Mouse (Mus musculus) limb, embryonic 12.5 days (tissue): ENCODE data around the gene Rab42. TPM values are rescaled to one million over a fixed set of nuclear protein-coding genes. Genes with fewer than 3 reads are reported as not detected.

Experiments used
- ATAC-seq: fragments of 200-750 bp; cut with Nextera tagmentation; 2 replicates; pipeline ENCODE4 v1.8.0; 2017; ENCODE audit warnings: low read depth, moderate TSS enrichment; ENCODE audit not compliant: insufficient number of reproducible peaks, insufficient read depth, low FRiP score, low TSS enrichment
- H3K27ac ChIP-seq: fragments of 300-500 bp; sonication (generic); 2 replicates; pipeline ENCODE4 v1.5.1; 2016; ENCODE audit warnings: mild to moderate bottlenecking, moderate library complexity
- H3K27me3 ChIP-seq: fragments of 300-500 bp; sonication (generic); 2 replicates; pipeline ENCODE4 v1.6.1; 2016; ENCODE audit warnings: mild to moderate bottlenecking, moderate library complexity
- H3K36me3 ChIP-seq: fragments of 300-500 bp; sonication (generic); 2 replicates; pipeline ENCODE4 v1.6.1; 2016; ENCODE audit warnings: mild to moderate bottlenecking, moderate library complexity
- H3K4me1 ChIP-seq: fragments of 300-500 bp; sonication (generic); replicated peaks from 2 replicates; pipeline ENCODE4 v1.6.1; 2016
- H3K4me2 ChIP-seq: fragments of 300-500 bp; sonication (generic); 2 replicates; pipeline ENCODE4 v1.6.1; 2016; ENCODE audit warnings: mild to moderate bottlenecking, moderate library complexity
- H3K4me3 ChIP-seq: fragments of 300-500 bp; sonication (generic); replicated peaks from 2 replicates; pipeline ENCODE4 v1.5.1; 2016; ENCODE audit warnings: mild to moderate bottlenecking
- H3K9ac ChIP-seq: fragments of 300-500 bp; sonication (generic); replicated peaks from 2 replicates; pipeline ENCODE4 v1.6.1; 2016; ENCODE audit warnings: mild to moderate bottlenecking, moderate library complexity
- H3K9me3 ChIP-seq: fragments of 300-500 bp; sonication (generic); 2 replicates; pipeline ENCODE4 v1.6.1; 2016; ENCODE audit warnings: mild to moderate bottlenecking, moderate library complexity
- WGBS: fragments of 180-500 bp; shearing (Covaris S2); methylation state at CpG from one replicate; pipeline ENCODE4 v1.1.7; 2016; 5-methylcytosine and 5-hydroxymethylcytosine counted together
- polyA plus RNA-seq: library from polyadenylated mRNA; unstranded; fragments of >200 nt; fragmentation: Nextera tagmentation; extraction: Ambion mirVana; gene quantifications from 2 replicates; pipeline ENCODE4 v1.2.1, GENCODE M21; 2016

Rab42 gene
- polyA plus RNA-seq, 1 experiment from 2014 or later, result 1.5 TPM

DNA sequence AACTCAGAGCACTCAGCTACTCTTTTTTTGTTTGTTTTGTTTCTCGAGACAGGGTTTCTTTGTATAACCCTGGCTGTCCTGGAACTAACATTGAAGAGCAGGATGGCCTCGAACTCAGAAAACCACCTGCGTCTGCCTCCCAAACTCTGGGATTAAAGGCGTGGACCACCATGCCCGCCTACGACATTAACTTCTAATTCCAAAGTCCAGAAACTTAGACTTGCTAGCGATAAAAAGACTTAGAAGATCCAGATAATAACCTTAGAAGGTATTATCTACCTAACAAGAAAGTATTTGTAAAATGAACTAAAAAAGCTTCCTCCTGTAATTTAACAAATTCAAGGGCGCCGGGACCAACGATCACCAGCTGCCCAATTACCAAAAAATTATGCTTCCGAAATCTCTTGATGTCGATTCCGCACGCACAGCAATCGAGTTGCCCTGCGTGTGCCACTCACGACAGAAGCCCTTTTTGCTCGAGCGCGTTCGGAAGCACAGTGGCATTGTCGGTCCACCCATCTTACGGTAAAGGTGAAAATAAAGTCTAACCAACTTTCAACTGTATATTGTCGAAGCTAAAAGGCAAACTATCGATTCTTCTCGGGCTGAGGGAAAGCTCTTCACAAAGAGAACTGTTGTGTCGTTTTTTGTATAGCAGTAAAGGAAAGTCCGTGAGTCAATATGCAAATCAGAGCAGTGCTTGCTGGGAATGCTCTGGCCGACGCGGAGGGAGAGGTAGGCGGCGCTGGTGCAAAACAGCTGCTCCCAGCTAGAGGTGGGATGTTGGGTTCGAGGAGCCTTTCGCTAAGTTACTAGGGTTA, 33.2 kb downstream of the Rab42 start:
- Histone ChIP-seq H3K27me3 (no peaks in the 10 kb centered on the region), H3K36me3 (no peaks in the 10 kb centered on the region), H3K4me1 (peaks cover 5% of the 10 kb centered on the region), H3K4me2 (peak overlapping the region; percentile 47), H3K9ac (peak overlapping the region; percentile 50; the same call in 1 of the 2 replicates), H3K27ac (peak overlapping the region; percentile 94), H3K9me3 (no peaks in the 10 kb centered on the region), H3K4me3 (peak overlapping the region; percentile 17; the same call in 1 of the 2 replicates)
- under 1% methylated on average over 35 of the region's 35 CpGs for WGBS
- ATAC-seq, result peak; percentile 77

DNA sequence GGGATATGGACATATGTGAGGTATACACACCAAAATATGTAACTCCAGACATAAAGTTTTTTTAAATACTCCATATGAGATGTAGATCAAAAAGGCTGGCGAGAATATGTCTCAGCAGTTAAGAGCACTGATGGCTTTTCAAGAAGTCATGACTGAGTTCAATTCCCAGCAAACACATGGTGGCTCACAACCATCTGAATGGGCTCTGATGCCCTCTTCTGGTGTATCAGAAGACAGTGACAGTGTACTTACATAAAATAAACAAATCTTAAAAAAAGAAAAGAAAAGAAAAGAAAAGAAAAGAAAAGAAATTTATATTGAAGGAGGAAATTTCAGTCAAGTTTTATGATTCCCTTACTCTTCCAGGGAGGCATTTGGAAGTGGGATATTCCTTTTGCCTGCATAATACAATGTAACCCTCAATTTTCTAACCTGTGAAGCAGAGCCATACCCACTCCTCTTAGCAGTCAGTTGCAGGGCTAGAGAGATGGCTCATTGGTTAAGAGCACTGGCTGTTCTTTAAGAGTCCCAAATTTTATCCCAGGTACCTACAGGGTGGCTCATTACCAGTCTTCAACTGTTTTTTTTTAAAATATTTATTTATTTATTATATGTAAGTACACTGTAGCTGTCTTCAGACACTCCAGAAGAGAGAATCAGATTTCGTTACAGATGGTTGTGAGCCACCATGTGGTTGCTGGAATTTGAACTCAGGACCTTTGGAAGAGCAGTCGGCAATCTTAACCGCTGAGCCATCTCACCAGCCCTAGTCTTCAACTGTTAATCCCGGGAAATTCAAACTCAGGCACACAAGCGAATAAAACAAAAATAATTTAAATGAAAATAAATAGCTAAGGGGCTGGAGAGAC, 34.1 kb downstream of the Rab42 start:
- Histone ChIP-seq H3K9ac (no peak overlapping the region), H3K27me3 (no peaks in the 10 kb centered on the region), H3K9me3 (no peaks in the 10 kb centered on the region), H3K4me1 (peaks cover 5% of the 10 kb centered on the region), H3K4me2 (no peak overlapping the region), H3K27ac (0 out of 2 replicates have a peak overlapping the region, but pooled peaks have one; percentile 41), H3K36me3 (no peaks in the 10 kb centered on the region), H3K4me3 (no peak overlapping the region)
- ATAC-seq, result no peak; the same call in 1 of the 2 replicates
- WGBS, result 10% methylated on average over 6 of the region's 6 CpGs

DNA sequence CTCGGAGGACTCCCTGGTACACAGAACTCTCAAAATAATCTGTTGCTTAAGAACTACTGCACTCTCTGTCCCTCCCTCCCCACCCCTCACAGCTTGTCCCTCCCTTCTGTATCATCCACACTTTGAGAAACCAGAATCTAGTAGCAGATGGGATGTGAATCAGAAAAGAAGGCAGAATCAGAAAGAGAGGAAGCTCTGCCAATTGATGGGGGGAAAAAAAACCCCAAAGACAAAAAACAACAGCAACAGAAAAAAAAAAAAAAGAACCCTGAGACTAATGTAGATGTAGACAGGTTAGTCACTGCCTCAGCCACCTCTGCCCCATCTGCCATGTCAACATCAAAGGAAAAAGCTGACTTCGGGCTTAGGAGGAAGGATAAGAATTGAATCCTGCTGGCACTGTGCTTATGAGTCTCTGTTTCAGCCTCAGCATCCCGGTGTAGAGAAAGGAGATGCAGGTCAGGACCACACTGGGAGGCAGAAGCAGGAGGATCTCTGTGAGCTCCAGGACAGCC, 36.3 kb downstream of the Rab42 start:
- Histone ChIP-seq H3K9me3 (no peaks in the 10 kb centered on the region), H3K4me1 (no peaks in the 10 kb centered on the region), H3K27ac (no peak overlapping the region), H3K36me3 (no peaks in the 10 kb centered on the region), H3K27me3 (no peaks in the 10 kb centered on the region), H3K9ac (no peak overlapping the region), H3K4me3 (no peak overlapping the region), H3K4me2 (no peak overlapping the region)
- 85% methylated on average over 3 of the region's 3 CpGs for WGBS
- no peak for ATAC-seq

DNA sequence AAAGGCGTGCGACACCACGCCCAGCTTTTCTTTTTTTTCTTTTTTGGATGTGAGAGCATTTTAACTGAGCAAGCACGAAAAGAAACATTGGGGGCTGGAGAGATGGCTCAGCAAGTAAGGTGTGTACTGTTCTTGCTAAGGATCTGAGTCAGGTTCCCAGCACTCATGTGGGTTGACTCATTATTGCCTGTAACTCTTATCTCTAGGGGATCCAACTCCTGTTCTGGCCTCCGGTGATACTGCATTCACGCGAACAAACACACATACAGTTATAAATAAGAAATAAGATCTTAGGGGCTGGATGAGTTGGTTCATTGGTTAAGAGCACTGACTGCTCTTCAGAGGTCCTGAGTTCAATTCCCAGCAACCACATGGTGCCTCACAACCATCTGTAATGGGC, 39.9 kb downstream of the Rab42 start:
- Histone ChIP-seq H3K9me3 (no peaks in the 10 kb centered on the region), H3K4me3 (no peak overlapping the region)
- ATAC-seq, result no peak

DNA sequence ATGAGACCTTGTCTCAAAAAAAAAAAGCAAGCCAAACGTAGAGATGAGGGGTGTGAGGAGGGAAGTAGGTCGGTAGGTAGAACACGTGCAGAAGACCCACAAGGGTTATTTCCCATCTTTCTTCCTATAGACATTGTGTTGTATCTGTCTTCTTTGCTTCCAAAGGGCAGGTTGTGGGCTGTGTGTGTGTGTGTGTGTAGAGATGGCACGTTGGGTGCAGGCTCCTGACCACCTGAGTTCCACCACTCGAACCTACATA, 40.9 kb downstream of the Rab42 start:
- Histone ChIP-seq H3K36me3 (no peaks in the 10 kb centered on the region), H3K27me3 (no peaks in the 10 kb centered on the region), H3K9ac (no peak overlapping the region), H3K4me2 (no peak overlapping the region), H3K4me3 (no peak overlapping the region), H3K9me3 (no peaks in the 10 kb centered on the region), H3K27ac (no peak overlapping the region; the same call in 1 of the 2 replicates), H3K4me1 (peaks cover 14% of the 10 kb centered on the region)
- no peak for ATAC-seq
- WGBS, result 79% methylated on average over 5 of the region's 5 CpGs

More for the DNA sequence above, 39.9 kb downstream of the Rab42 start:
- Histone ChIP-seq H3K36me3 (no peaks in the 10 kb centered on the region), H3K4me1 (peaks cover 14% of the 10 kb centered on the region), H3K27me3 (no peaks in the 10 kb centered on the region), H3K27ac (no peak overlapping the region), H3K4me2 (no peak overlapping the region), H3K9ac (no peak overlapping the region)
- WGBS, result 96% methylated on average over 7 of the region's 7 CpGs

DNA sequence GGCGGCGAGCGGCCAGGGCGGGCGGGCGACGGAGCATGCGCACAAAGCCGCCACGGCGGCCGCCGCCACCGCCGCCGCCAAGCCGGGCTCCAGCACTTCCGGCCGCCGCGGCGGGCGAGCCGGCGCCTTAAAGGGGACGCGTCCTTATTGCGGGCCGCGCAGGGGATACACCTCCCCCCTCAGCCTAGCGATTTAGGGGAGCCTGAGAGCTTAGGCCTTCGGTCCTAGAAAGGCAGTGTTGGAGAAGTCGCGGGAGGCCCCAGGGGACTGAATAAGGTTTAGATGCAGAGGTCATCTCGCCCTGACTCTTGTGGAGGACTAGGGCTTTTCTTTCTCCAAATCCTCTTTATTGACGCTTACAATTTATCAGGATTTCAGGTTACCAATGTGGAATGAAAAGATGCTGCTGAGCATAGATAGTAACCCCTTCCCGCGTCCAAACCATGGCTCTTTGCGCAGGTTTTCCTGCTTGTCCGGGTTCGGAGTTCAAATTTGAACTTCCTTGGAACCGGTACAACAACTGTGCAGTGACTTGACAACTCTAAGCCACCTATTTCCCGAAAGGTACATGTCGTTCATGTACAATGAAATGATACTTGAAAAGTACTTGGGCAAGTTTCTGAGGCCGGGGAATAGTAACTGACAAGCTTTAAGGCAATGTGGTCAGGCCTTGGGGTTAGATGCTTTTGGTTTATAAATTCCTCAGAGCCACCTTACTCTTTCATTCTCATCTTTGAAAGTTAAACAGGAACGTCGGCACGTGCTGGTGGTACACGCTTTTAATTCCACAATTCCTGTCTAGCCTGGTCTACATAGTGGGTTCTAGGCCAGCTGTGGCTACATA, 41.4 kb downstream of the Rab42 start, which contains the start of gene Gmeb1:
TSS of gene Gmeb1 (minus strand) at position 89 of the 844 bp plus-strand sequence.
- H3K4me3 ChIP-seq, result peak within 1 kb of the TSS; percentile 85
- no peaks in the 10 kb centered on the region for H3K27me3 ChIP-seq
- H3K36me3 ChIP-seq, result no peaks in the 10 kb centered on the region
- peak within 1 kb of the TSS; percentile 96 for H3K27ac ChIP-seq
- H3K4me2 ChIP-seq, result peak within 1 kb of the TSS; percentile 83
- peak; percentile 76 for ATAC-seq
- H3K9me3 ChIP-seq, result no peaks in the 10 kb centered on the region
- WGBS, result 17% methylated on average over 41 of the region's 49 CpGs
- H3K9ac ChIP-seq, result peak within 1 kb of the TSS; percentile 97
- H3K4me1 ChIP-seq, result peaks cover 14% of the 10 kb centered on the region

DNA sequence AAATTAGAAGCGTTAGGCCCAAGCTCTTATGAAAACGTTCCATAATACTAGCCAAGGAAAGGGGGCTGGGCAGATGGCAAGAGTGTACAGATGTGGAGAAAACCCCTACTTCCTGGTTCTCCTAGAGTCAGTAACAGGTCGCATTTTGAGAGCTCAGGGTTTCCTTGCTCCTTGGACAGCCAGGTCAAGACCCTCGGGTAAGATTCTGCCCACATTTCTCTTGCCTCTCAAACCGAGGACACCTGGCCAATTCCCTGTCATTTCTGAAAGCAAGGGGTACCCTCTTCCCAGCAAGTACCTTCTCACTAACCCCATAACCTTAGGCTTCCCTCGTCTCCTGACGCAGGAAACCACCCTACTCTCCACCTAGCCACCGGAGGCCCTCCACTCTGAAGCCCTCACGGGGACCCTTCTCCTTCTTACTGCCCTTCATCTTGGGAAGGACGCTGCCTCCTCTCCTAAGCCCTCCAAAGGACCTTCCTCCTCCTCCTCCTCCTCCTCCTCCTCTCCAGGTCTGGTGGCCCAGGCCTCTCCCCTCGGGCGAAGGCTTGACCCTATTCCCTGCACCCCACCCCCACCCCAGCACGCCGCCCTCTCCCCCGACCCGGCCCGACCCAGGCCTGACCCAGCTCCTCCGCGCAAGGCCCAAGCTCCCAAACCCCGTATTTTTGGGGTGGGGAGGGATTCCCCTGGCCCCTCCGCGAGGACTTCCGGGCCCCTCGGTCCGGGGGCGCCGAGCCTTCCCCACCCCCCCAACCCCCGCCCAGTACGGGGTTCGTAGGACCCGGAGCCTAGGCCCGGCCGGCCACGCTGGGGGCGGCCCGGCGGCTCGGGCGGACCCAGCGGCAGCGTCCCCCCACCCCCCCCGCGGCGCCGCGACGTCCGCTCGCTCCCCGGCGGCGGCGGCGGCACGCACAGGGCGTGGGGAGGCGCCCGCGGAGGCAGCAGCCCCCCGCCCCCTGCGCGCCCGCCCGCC, 42.5 kb downstream of the Rab42 start:
- H3K4me1 ChIP-seq, result peaks cover 14% of the 10 kb centered on the region
- H3K4me2 ChIP-seq, result peak overlapping the region; percentile 83
- H3K4me3 ChIP-seq, result peak overlapping the region; percentile 85
- WGBS, result 4% methylated on average over 27 of the region's 64 CpGs
- H3K27me3 ChIP-seq, result no peaks in the 10 kb centered on the region
- H3K9ac ChIP-seq, result peak overlapping the region; percentile 97
- no peaks in the 10 kb centered on the region for H3K36me3 ChIP-seq
- no peaks in the 10 kb centered on the region for H3K9me3 ChIP-seq
- ATAC-seq, result peak; percentile 62
- peak overlapping the region; percentile 96 for H3K27ac ChIP-seq

DNA sequence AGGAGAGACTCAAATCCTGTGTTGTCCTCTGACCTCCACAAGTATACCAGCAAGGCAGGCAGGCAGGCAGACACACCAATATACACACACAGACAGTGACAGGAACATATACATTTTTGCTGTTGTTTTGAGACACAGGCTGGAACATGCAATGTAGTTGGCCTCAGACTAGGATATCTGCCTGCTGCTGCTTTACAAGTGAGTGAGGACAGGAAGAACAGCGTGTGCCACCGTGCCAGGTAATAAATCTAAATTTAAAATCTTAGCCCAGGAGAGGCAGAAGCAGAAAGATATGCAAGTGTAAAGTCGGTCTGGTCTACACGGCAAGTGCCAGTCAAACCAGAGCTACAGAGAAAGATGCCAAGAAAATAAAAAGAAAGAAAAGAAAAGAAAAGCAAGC, 43.9 kb downstream of the Rab42 start:
- Histone ChIP-seq H3K27me3 (no peaks in the 10 kb centered on the region), H3K27ac (no peak overlapping the region), H3K4me3 (peak overlapping the region; percentile 85; the same call in 1 of the 2 replicates), H3K36me3 (no peaks in the 10 kb centered on the region), H3K9me3 (no peaks in the 10 kb centered on the region), H3K4me1 (peaks cover 14% of the 10 kb centered on the region), H3K4me2 (peak overlapping the region; percentile 83; the same call in 1 of the 2 replicates), H3K9ac (no peak overlapping the region)
- WGBS, result 84% methylated on average over 4 of the region's 4 CpGs
- no peak for ATAC-seq

DNA sequence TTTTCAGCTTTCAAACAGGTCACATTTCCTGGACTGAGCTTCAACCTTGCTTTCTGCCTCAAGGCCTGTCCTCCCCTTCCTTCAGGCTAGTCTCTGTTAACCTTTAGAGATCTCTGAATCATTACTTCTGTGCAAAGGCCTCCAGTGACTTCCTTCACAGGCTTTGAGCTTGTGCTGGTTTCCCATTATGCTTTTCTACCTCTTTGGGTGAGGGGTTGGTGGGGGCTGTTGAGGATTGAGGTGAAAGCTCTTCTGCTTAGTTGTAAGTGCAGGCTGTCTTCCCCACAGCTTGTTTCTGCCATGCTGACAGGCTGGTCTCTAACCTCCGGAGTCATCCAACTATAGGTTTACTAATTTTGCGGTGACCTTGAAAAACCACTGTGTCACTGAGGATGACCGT, 46.8 kb downstream of the Rab42 start:
- no peaks in the 10 kb centered on the region for H3K27me3 ChIP-seq
- ATAC-seq, result no peak
- 95% methylated on average over 3 of the region's 3 CpGs for WGBS
- no peaks in the 10 kb centered on the region for H3K9me3 ChIP-seq
- H3K4me1 ChIP-seq, result peaks cover 14% of the 10 kb centered on the region
- H3K36me3 ChIP-seq, result peaks cover 9% of the 10 kb centered on the region
- H3K4me2 ChIP-seq, result no peak overlapping the region
- H3K4me3 ChIP-seq, result no peak overlapping the region
- H3K27ac ChIP-seq, result no peak overlapping the region
- H3K9ac ChIP-seq, result no peak overlapping the region

DNA sequence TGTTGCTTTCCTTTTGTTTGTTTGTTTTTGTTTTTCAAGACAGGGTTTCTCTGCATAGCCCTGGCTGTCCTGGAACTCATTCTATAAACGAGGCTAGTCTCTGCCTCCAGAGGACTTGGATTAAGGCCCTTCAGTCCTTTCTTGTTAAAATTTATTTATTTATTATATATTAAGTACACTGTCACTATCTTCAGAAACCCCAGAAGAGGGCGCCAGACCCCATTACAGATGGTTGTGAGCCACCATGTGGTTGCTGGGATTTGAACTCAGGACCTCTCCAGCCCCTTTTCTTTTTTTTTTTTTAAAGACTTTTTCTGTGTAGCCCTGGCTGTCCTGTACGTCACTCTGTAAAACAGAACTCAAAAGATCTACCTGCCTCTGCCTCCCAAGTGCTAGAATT, 48.2 kb downstream of the Rab42 start:
- 76% methylated on average over 3 of the region's 3 CpGs for WGBS
- Histone ChIP-seq H3K4me1 (peaks cover 9% of the 10 kb centered on the region), H3K4me3 (no peak overlapping the region), H3K27ac (no peak overlapping the region), H3K27me3 (no peaks in the 10 kb centered on the region), H3K4me2 (no peak overlapping the region), H3K9me3 (no peaks in the 10 kb centered on the region), H3K9ac (no peak overlapping the region), H3K36me3 (peaks cover 23% of the 10 kb centered on the region)
- ATAC-seq, result no peak
